Mouse (Mus musculus): ENCODE measurements around the gene Mlec.

Mlec gene

GRCm38 (mm10) chr5:115158040-115158983, at the start of gene Mlec:
TSS of gene Mlec (minus strand) at chr5:115158179.
- peak; percentile 98 for DNase-seq (ENCODE audit: low read depth, low spot score)

DNA sequence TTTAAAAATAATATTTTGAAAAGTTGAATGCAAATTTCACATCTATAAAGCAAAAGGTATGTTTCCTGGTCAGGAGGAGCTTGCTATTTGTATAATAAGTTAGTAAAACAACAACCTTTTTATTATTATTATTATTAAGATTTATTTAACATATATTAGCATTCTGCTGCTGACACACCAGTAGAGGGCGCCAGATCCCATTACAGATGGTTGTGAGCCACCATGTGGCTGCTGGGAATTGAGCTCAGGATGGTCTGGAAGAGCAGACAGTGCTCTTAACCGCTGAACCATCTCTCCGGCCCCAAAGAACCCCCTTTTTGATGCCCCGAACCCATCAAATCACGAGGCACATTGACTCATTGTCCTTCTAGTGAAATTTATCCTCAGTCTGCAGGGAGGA, 49.3 kb upstream of the Mlec start:
- no peak for DNase-seq (ENCODE audit: low read depth, low spot score)

DNA sequence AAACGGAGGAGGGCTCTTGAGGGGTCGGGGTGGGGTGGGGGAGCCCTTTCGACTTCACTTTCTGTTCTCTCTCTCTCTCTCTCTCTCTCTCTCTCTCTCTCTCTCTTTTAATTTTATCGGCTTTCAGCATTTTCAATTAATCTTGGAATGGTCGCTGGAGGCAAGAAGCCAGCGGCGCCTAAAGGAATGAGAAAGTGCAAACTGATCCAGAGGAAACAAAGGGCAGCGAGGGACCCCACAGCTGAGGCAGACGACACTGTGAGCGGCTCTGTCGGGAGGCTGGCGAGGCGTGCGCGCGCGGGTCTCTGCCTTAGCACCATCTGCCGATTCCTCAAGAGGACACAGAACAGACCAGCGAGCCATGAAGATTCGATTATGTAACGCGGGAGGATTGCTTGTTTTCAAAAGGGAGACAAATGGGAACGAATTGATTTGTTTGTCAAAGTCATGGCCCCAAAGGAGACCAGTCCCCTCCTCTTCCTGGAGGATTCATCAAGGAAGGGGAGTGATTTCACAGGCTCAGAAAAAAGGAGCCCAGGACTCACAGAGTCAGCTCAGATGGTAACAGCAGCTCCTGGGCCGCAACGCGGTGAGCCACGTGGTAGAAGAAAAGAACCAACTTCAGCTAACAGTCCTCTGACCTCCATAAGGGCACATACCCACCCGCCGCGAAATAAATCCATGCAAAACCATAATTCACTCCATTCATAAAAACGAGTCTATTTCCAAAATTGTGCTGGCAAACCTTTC, 46.8 kb upstream of the Mlec start:
- no peak for DNase-seq (ENCODE audit: low read depth, low spot score)

GRCm38 (mm10) chr5:115203735-115204561, 46.0 kb upstream of the Mlec start:
- no peak for DNase-seq (ENCODE audit: low read depth, low spot score)

GRCm38 (mm10) chr5:115194626-115195221, 36.7 kb upstream of the Mlec start:
- no peak for DNase-seq (ENCODE audit: low read depth, low spot score)

- peak; percentile 42 for DNase-seq (ENCODE audit: low read depth, low spot score)
Measured at GRCm38 (mm10) chr5:115193669-115194625, 36.0 kb upstream of the Mlec start, which contains the start of gene Cabp1. TSS of gene Cabp1 (minus strand) at chr5:115194381.

DNA sequence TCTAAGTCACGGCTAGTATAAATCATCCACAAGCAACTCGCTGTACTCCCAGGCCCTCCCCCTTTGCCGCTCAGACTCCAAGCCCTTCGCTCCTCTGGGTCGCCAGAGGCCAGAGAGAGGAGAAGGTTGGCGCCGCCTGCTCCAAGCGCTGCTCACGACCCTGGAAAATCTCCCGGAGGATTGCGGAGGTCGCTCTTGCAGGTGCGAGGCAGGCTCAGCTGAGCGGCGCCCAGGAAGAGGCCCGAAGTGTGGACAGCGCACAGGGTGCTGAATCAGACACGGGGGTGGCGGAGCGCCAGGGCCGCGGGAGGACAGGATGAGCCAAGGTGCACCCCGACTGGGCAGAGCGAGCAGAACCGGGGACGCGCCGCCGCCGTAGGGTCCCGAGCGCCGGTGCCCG, 35.2 kb upstream of the Mlec start:
- DNase-seq (ENCODE audit: low read depth, low spot score): peak; percentile 33

GRCm38 (mm10) chr5:115192828-115193195, 34.8 kb upstream of the Mlec start:
- no peak for DNase-seq (ENCODE audit: low read depth, low spot score)

GRCm38 (mm10) chr5:115191880-115192827, 34.2 kb upstream of the Mlec start:
- DNase-seq (ENCODE audit: low read depth, low spot score): no peak

- DNase-seq (ENCODE audit: low read depth, low spot score): no peak
Measured at GRCm38 (mm10) chr5:115190081-115190480, 32.1 kb upstream of the Mlec start.

DNA sequence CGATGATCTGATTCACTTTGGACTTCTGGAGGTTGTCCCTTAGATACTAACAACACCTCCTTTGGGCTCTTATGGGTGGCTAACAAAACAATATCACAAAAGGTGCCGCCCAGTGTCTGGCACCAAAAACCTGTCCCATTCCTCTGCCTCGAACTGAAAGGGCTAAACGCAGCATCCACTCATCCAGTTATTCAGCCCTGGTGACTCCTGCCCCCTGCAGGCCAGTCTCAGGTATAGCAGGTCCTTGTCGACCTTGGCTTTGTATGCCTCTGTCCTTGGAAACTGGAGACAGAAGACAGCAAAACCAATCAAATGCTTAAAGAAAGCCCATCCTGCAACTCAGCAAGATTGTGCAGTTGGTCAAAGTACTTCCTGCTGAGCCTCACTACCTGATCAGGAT, 30.8 kb upstream of the Mlec start:
- DNase-seq (ENCODE audit: low read depth, low spot score): peak; percentile 45

- peak; percentile 90 for DNase-seq (ENCODE audit: low read depth, low spot score)
Measured at GRCm38 (mm10) chr5:115187188-115188131, 29.5 kb upstream of the Mlec start.

- DNase-seq (ENCODE audit: low read depth, low spot score): no peak
Measured at GRCm38 (mm10) chr5:115186371-115187073, 28.5 kb upstream of the Mlec start.

DNA sequence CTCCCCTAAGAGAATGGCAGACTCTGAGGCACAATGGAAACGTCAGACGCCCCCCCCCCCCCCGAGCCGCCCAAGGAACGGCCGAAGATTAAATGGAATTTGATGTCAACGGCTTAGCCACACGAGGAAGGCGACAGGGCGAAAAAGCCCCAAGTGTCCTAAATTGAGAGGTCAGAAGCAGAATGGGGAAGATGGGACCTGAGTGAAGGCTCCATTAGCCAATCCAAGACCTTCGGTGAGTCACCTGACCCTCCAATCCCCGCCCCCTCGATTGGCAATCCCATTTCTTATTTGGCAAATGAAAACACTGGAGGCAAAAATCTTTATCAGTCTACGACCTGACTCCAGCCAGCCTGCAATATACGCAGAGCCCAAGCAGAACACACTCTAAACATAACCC, 26.7 kb upstream of the Mlec start:
- no peak for DNase-seq (ENCODE audit: low read depth, low spot score)

- DNase-seq (ENCODE audit: low read depth, low spot score): no peak
Measured at GRCm38 (mm10) chr5:115183482-115183881, 25.5 kb upstream of the Mlec start.

DNA sequence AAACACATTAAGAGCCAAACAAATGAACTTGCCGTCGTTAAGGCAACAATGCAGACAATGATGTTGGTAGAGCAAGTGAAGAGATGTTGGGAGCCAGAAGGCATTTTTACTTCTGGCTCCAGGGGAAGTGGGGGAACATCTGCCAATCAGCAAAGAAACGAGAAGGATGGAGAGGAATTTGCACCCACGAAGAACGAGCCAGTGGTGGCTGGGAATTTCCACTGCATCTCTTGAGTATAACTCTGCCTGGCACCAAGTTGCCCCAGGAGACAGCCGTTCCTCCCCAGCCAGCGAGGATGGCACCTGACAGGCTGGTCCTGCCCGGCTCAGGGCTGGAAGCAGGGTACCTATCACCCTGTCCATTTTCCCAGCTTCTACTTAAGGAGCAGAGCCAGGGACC, 24.9 kb upstream of the Mlec start:
- DNase-seq (ENCODE audit: low read depth, low spot score): no peak

DNA sequence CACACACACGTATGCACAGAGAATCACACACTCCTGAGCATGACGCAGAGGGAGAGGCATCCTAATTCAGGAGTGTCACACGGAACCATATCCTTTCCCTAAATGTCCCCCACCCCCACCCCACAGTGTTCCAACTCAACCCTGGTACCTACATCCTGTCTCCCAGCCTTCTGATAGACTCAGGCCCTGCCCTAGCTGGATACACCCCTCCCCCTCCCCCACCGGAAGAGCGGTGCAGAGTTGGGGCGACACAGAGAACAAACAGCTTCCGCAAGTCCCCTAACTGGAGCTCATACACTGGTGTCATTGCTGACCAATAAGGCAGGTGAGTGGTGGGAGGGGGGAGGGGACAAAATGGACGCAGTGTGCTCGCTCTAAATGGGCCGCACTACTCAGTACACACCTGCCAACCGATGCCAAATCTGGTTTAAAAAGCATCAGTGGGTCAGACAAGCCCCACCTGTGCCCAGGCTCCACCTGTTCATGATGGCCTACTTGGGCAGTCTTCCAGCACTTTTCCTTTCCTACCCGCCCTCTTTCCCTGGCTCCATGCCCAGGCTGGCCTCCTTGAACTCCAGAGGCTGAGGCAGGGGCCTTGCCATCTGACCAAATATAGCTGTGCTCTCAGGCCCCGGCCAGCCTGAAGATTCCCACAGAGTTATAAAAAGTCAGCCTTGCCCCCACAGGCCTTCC, 23.4 kb upstream of the Mlec start:
- DNase-seq (ENCODE audit: low read depth, low spot score): no peak
